Mouse (Mus musculus): ENCODE measurements around the gene Hoxa6. TPM values are rescaled to one million over a fixed set of nuclear protein-coding genes. Genes with fewer than 3 reads are reported as not detected.
A peak's percentile ranks its signal among the peaks of the same experiment; 100 is the strongest.

Gene Hoxa6
- polyA plus RNA-seq, 1 experiment from 2014 or later: not detected

GRCm38 (mm10) chr6:52168191-52169055 is 40.1 kb downstream of the Hoxa6 start:
- H3K4me1 ChIP-seq: peaks cover 7% of the 10 kb centered on the region; the same call in 1 of the 2 replicates
- peak overlapping the region; percentile 36 for H3K4me3 ChIP-seq
- peak overlapping the region; percentile 38 for H3K9ac ChIP-seq

GRCm38 (mm10) chr6:52167736-52168161 is 40.8 kb downstream of the Hoxa6 start:
- Histone ChIP-seq H3K27ac (peak overlapping the region; percentile 75), H3K9ac (peak overlapping the region; percentile 38), H3K9me3 (no peaks in the 10 kb centered on the region), H3K4me2 (replicated peaks) (peak overlapping the region; percentile 39), H3K36me3 (no peaks in the 10 kb centered on the region), H3K4me3 (peak overlapping the region; percentile 36), H3K27me3 (peaks cover 91% of the 10 kb centered on the region), H3K4me1 (peaks cover 6% of the 10 kb centered on the region; the same call in 1 of the 2 replicates)
- WGBS: under 1% methylated on average over 14 of the region's 14 CpGs
- ATAC-seq (ENCODE audit: insufficient number of reproducible peaks, insufficient read depth, low FRiP score, low TSS enrichment): no peak

More at GRCm38 (mm10) chr6:52168191-52169055, 40.1 kb downstream of the Hoxa6 start:
- Histone ChIP-seq H3K4me2 (replicated peaks) (peak overlapping the region; percentile 39), H3K9me3 (no peaks in the 10 kb centered on the region), H3K27ac (peak overlapping the region; percentile 75), H3K36me3 (no peaks in the 10 kb centered on the region), H3K27me3 (peaks cover 91% of the 10 kb centered on the region)
- ATAC-seq (ENCODE audit: insufficient number of reproducible peaks, insufficient read depth, low FRiP score, low TSS enrichment): no peak
- 1% methylated on average over 42 of the region's 42 CpGs for WGBS

GRCm38 (mm10) chr6:52167176-52167575 is 41.3 kb downstream of the Hoxa6 start:
- Histone ChIP-seq H3K4me2 (replicated peaks) (peak overlapping the region; percentile 39; the same call in 1 of the 2 replicates), H3K36me3 (no peaks in the 10 kb centered on the region), H3K9ac (peak overlapping the region; percentile 38; the same call in 1 of the 2 replicates), H3K4me1 (0 out of 2 replicates have a peak, but pooled peaks cover 2% of the 10 kb centered on the region), H3K9me3 (no peaks in the 10 kb centered on the region), H3K4me3 (peak overlapping the region; percentile 36), H3K27me3 (peaks cover 87% of the 10 kb centered on the region), H3K27ac (peak overlapping the region; percentile 75)
- no peak for ATAC-seq (ENCODE audit: insufficient number of reproducible peaks, insufficient read depth, low FRiP score, low TSS enrichment)
- WGBS: 6% methylated on average over 1 of the region's 1 CpGs

GRCm38 (mm10) chr6:52166431-52167077 is 42.0 kb downstream of the Hoxa6 start:
- Histone ChIP-seq H3K4me1 (0 out of 2 replicates have a peak, but pooled peaks cover 2% of the 10 kb centered on the region), H3K4me3 (peak overlapping the region; percentile 36), H3K9ac (peak overlapping the region; percentile 38), H3K36me3 (no peaks in the 10 kb centered on the region), H3K27me3 (peaks cover 86% of the 10 kb centered on the region), H3K27ac (peak overlapping the region; percentile 75), H3K9me3 (no peaks in the 10 kb centered on the region), H3K4me2 (replicated peaks) (peak overlapping the region; percentile 39; the same call in 1 of the 2 replicates)
- WGBS: 2% methylated on average over 4 of the region's 4 CpGs
- no peak for ATAC-seq (ENCODE audit: insufficient number of reproducible peaks, insufficient read depth, low FRiP score, low TSS enrichment)

DNA sequence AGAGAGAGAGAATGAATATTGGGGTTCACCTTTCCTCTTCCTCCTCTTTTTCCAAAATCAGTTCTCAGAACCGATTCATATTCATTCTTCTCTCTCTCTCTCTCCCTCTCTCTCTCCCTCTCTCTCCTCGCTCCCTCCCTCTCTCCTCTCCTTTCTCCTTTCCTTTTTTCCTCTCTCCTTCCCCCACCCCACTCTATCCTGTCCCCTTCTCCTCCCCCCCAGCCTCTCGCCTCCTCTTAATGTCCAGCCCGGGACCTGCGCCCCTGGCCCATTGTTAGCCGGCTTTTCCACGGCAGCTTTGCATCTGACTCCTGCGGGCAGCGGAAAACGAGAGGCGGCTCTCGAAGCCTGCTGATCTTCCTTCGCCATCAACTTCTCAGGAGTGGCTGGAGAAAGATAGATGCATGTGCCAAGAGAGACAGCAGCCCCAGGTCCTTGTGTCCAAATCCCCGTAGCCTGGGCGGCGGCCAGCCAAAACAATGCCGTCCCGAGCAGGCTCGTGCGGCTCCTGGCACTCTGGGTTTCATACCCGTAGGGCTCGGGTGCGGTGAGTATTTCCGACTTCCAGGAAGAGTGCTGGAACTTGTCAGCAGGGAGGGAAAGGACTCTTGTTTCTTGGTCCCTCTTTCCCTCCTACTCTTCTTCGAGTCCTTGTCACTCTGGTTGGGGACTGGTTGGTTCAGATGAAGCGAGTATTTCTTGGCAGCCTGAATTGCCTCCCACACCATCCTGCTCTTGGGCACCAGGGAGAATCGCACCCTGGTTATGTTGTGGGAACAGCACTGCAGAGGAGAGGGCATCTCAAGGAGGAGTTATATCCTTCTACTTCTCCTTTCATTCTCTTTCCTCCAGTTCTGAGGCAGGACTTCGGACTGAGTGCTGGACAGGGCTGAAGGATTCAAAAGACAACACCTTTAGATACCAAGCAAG is 42.8 kb downstream of the Hoxa6 start:
- H3K4me1 ChIP-seq: no peaks in the 10 kb centered on the region

GRCm38 (mm10) chr6:52164626-52165440 is 43.7 kb downstream of the Hoxa6 start, which contains the start of gene Hoxa2:
Hoxa2 (minus strand) TSS chr6:52164831.
- Histone ChIP-seq H3K4me3 (peak within 1 kb of the TSS; percentile 36), H3K36me3 (no peaks in the 10 kb centered on the region), H3K27me3 (peaks cover 84% of the 10 kb centered on the region), H3K4me2 (replicated peaks) (peak within 1 kb of the TSS; percentile 39), H3K4me1 (no peaks in the 10 kb centered on the region), H3K9ac (peak within 1 kb of the TSS; percentile 53), H3K27ac (peak within 1 kb of the TSS; percentile 86), H3K9me3 (no peaks in the 10 kb centered on the region)
- WGBS: 1% methylated on average over 25 of the region's 25 CpGs
- no peak for ATAC-seq (ENCODE audit: insufficient number of reproducible peaks, insufficient read depth, low FRiP score, low TSS enrichment)

More for the DNA sequence above, 42.8 kb downstream of the Hoxa6 start:
- under 1% methylated on average over 28 of the region's 28 CpGs for WGBS
- Histone ChIP-seq H3K27me3 (peaks cover 84% of the 10 kb centered on the region), H3K4me3 (peak overlapping the region; percentile 36), H3K9me3 (no peaks in the 10 kb centered on the region), H3K9ac (peak overlapping the region; percentile 16), H3K4me2 (replicated peaks) (peak overlapping the region; percentile 39), H3K36me3 (no peaks in the 10 kb centered on the region), H3K27ac (peak overlapping the region; percentile 69)
- ATAC-seq (ENCODE audit: insufficient number of reproducible peaks, insufficient read depth, low FRiP score, low TSS enrichment): no peak

DNA sequence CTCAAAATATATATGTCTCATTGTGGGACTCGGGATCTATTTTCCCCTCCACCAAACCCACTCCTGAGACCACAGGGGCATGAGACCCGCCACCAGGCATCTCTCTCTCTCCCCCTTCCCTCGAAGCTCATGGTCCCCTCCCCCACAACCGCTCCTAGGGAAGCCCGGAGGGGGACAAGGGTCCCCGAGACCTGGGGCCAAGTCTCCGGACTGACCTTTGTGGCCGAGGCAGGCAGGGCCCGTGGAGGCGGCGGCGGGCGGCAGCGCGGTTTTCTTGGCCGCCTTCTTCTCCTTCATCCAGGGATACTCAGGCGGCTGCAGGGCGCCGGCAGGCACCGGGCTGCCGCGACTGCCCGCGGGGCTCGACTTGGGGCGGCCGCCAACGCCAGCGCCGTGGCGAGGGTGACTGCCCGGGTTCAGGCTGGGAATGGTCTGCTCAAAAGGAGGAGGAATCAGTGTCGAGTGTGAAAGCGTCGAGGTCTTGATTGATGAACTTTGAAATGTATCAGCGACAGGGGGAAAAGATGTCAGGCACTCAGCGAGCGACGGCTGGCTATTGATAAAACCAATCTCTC is 44.4 kb downstream of the Hoxa6 start:
- Histone ChIP-seq H3K27ac (peak overlapping the region; percentile 86), H3K27me3 (peaks cover 88% of the 10 kb centered on the region), H3K9me3 (no peaks in the 10 kb centered on the region), H3K4me3 (peak overlapping the region; percentile 36), H3K9ac (peak overlapping the region; percentile 53), H3K4me1 (no peaks in the 10 kb centered on the region), H3K36me3 (no peaks in the 10 kb centered on the region), H3K4me2 (replicated peaks) (peak overlapping the region; percentile 39)
- 0 out of 2 replicates have a peak, but pooled peaks have one; percentile 28 for ATAC-seq (ENCODE audit: insufficient number of reproducible peaks, insufficient read depth, low FRiP score, low TSS enrichment)
- WGBS: under 1% methylated on average over 39 of the region's 39 CpGs

GRCm38 (mm10) chr6:52163366-52164031 is 45.0 kb downstream of the Hoxa6 start:
- Histone ChIP-seq H3K4me3 (peak overlapping the region; percentile 36), H3K9ac (peak overlapping the region; percentile 53), H3K4me2 (replicated peaks) (peak overlapping the region; percentile 39), H3K27me3 (peaks cover 90% of the 10 kb centered on the region), H3K36me3 (no peaks in the 10 kb centered on the region), H3K27ac (peak overlapping the region; percentile 86), H3K4me1 (0 out of 2 replicates have a peak, but pooled peaks cover 2% of the 10 kb centered on the region), H3K9me3 (no peaks in the 10 kb centered on the region)
- 1% methylated on average over 17 of the region's 17 CpGs for WGBS
- no peak for ATAC-seq (ENCODE audit: insufficient number of reproducible peaks, insufficient read depth, low FRiP score, low TSS enrichment)

DNA sequence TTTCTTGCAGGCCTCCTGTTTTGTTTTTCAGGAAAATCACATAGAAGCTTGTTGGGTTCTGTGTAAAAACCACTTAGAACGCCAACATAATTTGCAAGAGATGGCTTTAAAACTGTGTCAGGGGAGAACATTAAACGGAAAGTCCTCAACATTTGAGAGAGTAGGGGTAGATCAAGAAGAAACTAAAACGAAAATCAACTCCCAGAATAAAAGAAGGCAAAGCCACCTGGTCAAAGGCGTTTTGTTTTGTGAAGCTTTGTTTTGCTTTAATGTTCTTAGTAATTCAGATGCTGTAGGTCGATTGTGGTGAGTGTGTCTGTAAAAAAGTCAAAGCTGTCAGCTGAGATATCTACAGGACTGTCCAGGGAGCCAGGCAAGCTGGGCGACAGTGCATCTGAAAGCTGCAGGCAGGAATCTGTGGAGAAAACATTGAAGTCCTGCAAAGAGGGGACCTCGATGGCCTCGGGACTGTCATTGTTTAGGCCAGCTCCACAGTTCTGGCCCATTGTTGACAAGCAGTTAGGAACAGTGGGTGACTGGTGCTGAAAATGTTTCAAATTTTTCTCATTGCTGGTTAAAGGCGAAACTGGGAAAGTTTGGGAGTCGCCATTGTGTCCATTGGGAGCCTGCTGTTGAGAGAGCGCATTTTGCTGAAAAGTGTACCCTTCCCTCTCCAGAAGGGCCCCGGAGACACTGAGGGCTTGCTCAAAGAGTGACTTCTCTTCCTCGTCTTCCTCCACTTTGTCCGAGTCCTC is 45.7 kb downstream of the Hoxa6 start:
- H3K9me3 ChIP-seq: no peaks in the 10 kb centered on the region
- peaks cover 90% of the 10 kb centered on the region for H3K27me3 ChIP-seq
- peak overlapping the region; percentile 39 for H3K4me2 ChIP-seq (replicated peaks)
- peak overlapping the region; percentile 86 for H3K27ac ChIP-seq
- H3K4me3 ChIP-seq: peak overlapping the region; percentile 36
- peak overlapping the region; percentile 39 for H3K9ac ChIP-seq
- 2% methylated on average over 14 of the region's 14 CpGs for WGBS
- ATAC-seq (ENCODE audit: insufficient number of reproducible peaks, insufficient read depth, low FRiP score, low TSS enrichment): no peak
- no peaks in the 10 kb centered on the region for H3K36me3 ChIP-seq
- H3K4me1 ChIP-seq: 0 out of 2 replicates have a peak, but pooled peaks cover 4% of the 10 kb centered on the region
